Mouse (Mus musculus) embryo, embryonic 9.5 days (tissue): ENCODE measurements around the gene Lrrc8c.
"Not testable (repeated sequence)": the region's sequence is repeated elsewhere in the genome, so short reads cannot be mapped to it uniquely, and the experiment has no call there.

Experiments used
- DNase-seq: peaks from one replicate; pipeline ENCODE4 v3.0.0-alpha.2; 2017; ENCODE audit errors: extremely low spot score

Lrrc8c gene

GRCm38 (mm10) chr5:105638266-105638665 lies 119.1 kb downstream of the Lrrc8c start:
- not testable (repeated sequence) for DNase-seq

DNA sequence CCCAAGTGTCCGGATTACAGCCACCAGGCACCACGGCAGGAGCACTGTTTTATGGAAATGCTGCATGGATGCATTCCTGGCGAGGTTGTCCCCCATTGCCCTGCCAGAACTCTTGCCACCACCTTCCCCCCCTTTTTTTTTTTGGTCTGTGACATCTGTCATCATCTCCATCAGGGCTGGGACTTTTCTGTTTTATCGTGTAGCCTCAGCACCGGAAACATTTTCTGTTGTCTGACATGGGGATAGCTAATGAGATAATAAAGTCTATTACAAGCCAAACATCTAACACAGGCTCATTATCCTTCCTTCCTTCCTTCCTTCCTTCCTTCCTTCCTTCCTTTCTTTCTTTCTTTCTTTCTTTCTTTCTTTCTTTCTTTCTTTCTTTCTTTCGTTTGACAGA lies 119.7 kb downstream of the Lrrc8c start:
- no peak for DNase-seq

DNA sequence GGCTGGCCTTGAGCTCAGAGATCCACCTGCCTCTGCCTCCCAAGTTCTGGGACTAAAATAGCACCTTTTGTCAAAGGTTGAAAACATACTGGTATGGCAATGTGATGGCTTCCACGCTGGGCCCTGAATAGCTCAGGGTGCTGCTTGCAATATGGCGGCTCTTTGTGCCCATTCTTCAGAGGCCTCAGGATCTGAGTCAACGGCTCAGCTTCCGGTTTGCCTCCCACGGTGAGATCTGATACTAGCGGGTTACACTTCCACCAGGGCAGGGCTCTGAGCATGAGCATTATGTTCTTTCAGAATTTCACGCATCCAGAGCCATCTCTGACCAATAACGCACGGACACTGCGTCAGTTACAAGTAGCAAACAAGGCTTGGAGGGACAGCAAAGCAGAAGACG lies 120.2 kb downstream of the Lrrc8c start:
- DNase-seq: no peak

DNA sequence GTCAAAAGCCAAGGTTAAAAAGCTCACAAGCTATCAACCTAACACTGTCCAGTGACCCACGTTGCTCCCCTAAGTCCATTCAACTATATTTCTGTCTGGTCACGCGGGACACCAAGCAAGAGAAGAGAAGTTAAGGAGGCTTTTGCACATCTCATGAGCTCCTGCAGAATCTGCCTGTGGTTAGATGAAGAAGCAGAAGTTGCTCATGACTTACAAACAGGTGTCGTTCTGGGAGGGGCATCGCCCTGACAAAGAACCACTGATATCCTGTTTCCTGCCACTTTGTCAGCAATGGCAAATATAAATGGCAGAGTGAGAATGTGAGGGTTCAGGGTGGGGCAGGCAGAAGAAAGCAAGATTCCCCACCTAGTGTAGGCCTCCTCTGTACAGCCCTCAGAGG lies 123.3 kb downstream of the Lrrc8c start:
- no peak for DNase-seq

GRCm38 (mm10) chr5:105643276-105643675 lies 124.1 kb downstream of the Lrrc8c start:
- no peak for DNase-seq

DNA sequence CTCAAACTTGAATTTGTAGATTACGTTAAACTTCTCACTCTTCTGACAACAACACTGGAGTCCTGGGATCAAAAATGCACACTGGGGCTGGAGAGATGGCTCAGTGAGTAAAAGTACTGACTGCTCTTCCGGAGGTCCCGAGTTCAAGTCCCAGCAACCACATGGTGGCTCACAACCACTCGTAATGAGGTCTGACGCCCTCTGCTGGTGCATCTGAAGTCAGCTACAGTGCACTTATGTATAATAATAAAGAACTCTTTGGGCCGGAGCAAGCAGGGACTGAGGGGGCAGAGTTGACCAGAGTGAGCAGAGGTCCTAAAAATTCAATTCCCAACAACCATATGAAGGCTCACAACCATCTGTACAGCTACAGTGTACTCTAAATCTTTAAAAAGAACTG lies 125.0 kb downstream of the Lrrc8c start:
- DNase-seq: no peak

- no peak for DNase-seq
Observed at GRCm38 (mm10) chr5:105647094-105647493, 127.9 kb downstream of the Lrrc8c start.

GRCm38 (mm10) chr5:105648648-105649287 lies 129.6 kb downstream of the Lrrc8c start:
- DNase-seq: peak; percentile 17

DNA sequence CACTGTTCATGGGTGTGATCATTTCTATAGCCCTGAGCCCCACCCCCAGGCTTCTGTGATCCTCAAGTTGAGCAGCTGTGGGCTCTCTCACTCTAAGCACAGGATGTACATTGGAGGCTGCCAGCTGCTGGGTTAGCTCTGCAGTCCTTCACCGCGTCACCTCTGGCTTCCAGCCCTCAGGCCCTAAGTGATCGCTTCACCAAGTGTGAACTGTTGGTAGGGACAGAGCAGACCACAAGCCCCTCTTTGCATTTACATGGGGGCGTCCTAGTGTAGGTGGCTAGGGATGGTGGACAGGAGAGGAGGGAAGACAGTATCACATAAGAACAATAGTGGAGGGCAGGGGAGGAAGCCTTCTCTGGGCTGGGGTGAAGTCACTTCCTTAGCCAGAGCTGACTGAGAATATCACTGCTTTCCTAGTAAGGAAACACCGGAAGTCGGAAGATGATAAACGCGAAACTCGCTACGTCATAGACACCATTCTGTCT lies 130.4 kb downstream of the Lrrc8c start:
- DNase-seq: no peak

GRCm38 (mm10) chr5:105650728-105651479 lies 131.7 kb downstream of the Lrrc8c start:
- no peak for DNase-seq

DNA sequence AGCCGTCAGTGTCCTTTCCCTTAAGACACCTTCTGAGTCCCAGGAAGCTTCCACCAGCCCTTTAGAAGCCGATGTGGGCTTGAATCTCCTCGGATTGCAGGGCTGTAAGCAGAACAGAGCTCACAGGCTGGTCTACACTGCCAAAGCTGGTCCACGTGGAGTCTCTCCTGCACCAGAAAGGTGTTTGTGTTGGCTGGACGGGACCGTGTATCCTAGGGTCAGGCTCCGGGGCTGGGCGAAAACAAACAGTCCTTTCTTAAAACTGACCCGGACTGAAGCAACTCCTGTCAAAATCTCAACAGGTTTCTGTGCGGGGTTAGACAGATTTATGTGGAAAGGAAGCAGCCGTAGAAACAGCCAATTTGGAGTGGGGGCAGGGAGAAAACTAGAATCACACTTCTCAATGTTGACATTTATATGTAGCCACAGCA lies 132.4 kb downstream of the Lrrc8c start:
- no peak for DNase-seq

DNA sequence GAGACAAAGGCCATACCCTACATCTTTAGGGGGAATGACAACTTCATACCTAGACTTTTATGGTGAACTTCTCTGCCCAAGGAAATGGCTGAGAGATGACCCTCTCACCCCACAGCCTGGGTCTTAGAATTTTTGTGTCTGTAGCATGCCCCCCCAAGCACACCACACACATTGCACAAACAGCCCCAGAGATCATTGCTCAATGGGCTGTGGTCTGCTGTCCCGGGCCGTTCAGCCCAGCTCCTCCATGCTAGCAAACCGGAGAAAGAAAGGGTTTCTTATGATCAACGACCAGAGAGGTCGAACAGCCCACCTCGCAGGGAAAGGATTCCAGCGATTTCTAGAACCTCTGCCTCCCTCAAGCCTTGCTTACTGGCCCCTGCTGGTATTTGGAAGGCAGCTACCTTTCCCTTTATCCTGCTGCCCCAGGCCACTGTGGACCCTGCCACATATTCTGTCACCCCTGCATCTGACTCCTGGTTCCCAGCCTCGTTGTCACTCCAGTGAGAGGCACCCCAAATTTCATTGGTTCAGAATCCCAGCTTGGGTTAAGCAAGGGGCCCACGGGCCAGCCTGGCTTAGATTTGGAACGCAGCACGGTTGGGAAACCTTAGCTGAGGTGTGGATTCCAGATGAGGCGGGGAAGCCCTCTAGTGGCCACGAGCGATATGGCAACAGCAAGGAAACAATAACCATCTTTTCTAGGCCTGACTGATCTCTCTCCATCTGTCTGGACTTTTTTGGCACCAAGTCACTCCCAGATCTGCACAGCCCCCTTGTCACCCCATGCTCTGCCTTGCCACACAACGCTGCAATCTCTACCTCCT lies 135.3 kb downstream of the Lrrc8c start:
- DNase-seq: peak; percentile 81

- DNase-seq: no peak
Observed at GRCm38 (mm10) chr5:105655100-105655734, 136.0 kb downstream of the Lrrc8c start.

- no peak for DNase-seq
Observed at GRCm38 (mm10) chr5:105661894-105662293, 142.7 kb downstream of the Lrrc8c start.
